Mouse (Mus musculus): ENCODE results near the gene Rasl11b. TPM values are rescaled to one million over a fixed set of nuclear protein-coding genes. Genes with fewer than 3 reads are reported as not detected.

The Rasl11b gene
- polyA plus RNA-seq, 1 experiment, result 3.8 TPM

GRCm38 (mm10) chr5:74188076-74188475 is 7.0 kb upstream of the Rasl11b start:
- H3K27me3 ChIP-seq (ENCODE audit: control insufficient read depth, insufficient read depth, low read length), result no peaks in the 10 kb centered on the region
- H3K4me1 ChIP-seq (ENCODE audit: control insufficient read depth, insufficient read depth, low read length), result no peaks in the 10 kb centered on the region
- no peak overlapping the region for H3K4me3 ChIP-seq (ENCODE audit: control insufficient read depth, low read depth, low read length)
- H3K27ac ChIP-seq (ENCODE audit: control insufficient read depth, insufficient read depth, low read depth, low read length), result no peak overlapping the region
- TF ChIP-seq CTCF (IDR thresholded peaks at IDR 0.05; ENCODE audit: control insufficient read depth, insufficient read depth, insufficient replicate concordance, low read depth, low read length) (no peak), POLR2A (IDR thresholded peaks at IDR 0.05; ENCODE audit: control insufficient read depth, low read depth, low read length) (no peak)
- H3K36me3 ChIP-seq (ENCODE audit: control insufficient read depth, insufficient read depth, low read length), result no peaks in the 10 kb centered on the region

DNA sequence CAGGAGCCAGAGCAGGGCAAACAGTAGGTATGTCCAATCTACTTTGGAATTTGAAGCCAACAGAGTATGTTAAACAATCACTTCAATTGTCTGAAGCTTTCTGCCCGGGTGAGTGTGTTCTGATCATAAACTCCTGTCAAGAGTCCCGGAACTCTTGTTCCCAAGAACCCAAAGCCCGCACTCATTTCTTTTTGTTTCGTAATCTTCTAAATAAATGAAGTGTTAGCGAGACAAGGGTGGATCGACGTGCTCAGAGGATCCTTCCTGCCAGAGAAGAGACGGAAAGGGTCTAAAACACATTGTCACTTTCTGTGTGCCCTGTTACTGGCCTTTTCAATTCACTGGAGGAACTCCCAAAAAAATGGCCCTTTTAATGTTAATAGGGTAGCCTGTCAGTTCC is 6.2 kb upstream of the Rasl11b start:
- H3K4me1 ChIP-seq (ENCODE audit: control insufficient read depth, insufficient read depth, low read length), result no peaks in the 10 kb centered on the region

GRCm38 (mm10) chr5:74189484-74190160 is 5.5 kb upstream of the Rasl11b start:
- Histone ChIP-seq H3K4me1 (ENCODE audit: control insufficient read depth, insufficient read depth, low read length) (peaks cover 5% of the 10 kb centered on the region), H3K36me3 (ENCODE audit: control insufficient read depth, insufficient read depth, low read length) (no peaks in the 10 kb centered on the region), H3K27me3 (ENCODE audit: control insufficient read depth, insufficient read depth, low read length) (no peaks in the 10 kb centered on the region), H3K4me3 (ENCODE audit: control insufficient read depth, low read depth, low read length) (no peak overlapping the region), H3K27ac (ENCODE audit: control insufficient read depth, insufficient read depth, low read depth, low read length) (no peak overlapping the region)
- TF ChIP-seq CTCF (IDR thresholded peaks at IDR 0.05; ENCODE audit: control insufficient read depth, insufficient read depth, insufficient replicate concordance, low read depth, low read length), result no peak
- TF ChIP-seq POLR2A (IDR thresholded peaks at IDR 0.05; ENCODE audit: control insufficient read depth, low read depth, low read length), result no peak

More for the DNA sequence above, 6.2 kb upstream of the Rasl11b start:
- no peak overlapping the region for H3K4me3 ChIP-seq (ENCODE audit: control insufficient read depth, low read depth, low read length)
- no peaks in the 10 kb centered on the region for H3K27me3 ChIP-seq (ENCODE audit: control insufficient read depth, insufficient read depth, low read length)
- no peak overlapping the region for H3K27ac ChIP-seq (ENCODE audit: control insufficient read depth, insufficient read depth, low read depth, low read length)
- no peaks in the 10 kb centered on the region for H3K36me3 ChIP-seq (ENCODE audit: control insufficient read depth, insufficient read depth, low read length)
- no peak for TF ChIP-seq POLR2A (IDR thresholded peaks at IDR 0.05; ENCODE audit: control insufficient read depth, low read depth, low read length)
- TF ChIP-seq CTCF (IDR thresholded peaks at IDR 0.05; ENCODE audit: control insufficient read depth, insufficient read depth, insufficient replicate concordance, low read depth, low read length), result no peak

GRCm38 (mm10) chr5:74190161-74190491 is 5.0 kb upstream of the Rasl11b start:
- H3K4me3 ChIP-seq (ENCODE audit: control insufficient read depth, low read depth, low read length), result no peak overlapping the region
- TF ChIP-seq CTCF (IDR thresholded peaks at IDR 0.05; ENCODE audit: control insufficient read depth, insufficient read depth, insufficient replicate concordance, low read depth, low read length), result no peak
- peaks cover 9% of the 10 kb centered on the region for H3K4me1 ChIP-seq (ENCODE audit: control insufficient read depth, insufficient read depth, low read length)
- no peaks in the 10 kb centered on the region for H3K36me3 ChIP-seq (ENCODE audit: control insufficient read depth, insufficient read depth, low read length)
- no peaks in the 10 kb centered on the region for H3K27me3 ChIP-seq (ENCODE audit: control insufficient read depth, insufficient read depth, low read length)
- H3K27ac ChIP-seq (ENCODE audit: control insufficient read depth, insufficient read depth, low read depth, low read length), result no peak overlapping the region

DNA sequence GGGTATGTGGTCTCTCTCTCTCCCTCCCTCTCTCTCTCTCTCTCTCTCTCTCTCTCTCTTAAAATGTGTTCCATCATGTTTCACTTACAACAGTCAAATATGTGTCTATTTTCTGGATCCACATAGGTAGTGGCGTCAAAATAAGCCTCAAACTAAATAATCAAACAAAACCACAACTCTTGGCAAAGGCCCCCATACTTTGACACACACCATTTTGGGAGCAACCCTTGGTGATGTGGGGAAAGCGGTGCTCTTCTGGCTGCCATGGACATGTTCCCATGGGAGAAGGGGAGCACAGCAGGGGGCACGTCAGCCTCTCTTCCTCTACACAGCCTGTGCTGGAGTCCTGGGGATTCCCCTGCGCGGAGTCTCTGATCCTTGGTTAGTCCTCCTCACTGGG is 4.2 kb upstream of the Rasl11b start:
- H3K4me1 ChIP-seq (ENCODE audit: control insufficient read depth, insufficient read depth, low read length), result peaks cover 16% of the 10 kb centered on the region

DNA sequence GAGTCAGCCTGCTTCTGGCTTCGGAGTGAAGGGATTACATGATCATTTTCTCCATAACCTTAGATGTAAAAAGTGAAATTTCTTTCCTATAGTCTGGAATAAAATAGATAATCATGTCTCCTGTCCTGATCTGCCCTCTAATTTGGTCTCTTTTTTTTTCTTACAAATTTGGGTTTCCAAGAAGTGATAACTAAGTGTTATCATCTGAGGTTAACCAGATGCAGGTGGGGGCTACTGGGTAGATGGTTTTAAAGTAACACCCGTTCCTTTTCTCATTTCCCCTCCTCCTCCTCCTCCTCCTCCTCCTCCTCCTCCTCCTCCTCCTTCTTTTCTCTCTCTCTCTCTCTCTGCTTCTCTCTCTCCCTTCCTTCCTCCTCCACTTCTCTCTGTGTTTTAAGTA is 2.1 kb upstream of the Rasl11b start:
- no peaks in the 10 kb centered on the region for H3K36me3 ChIP-seq (ENCODE audit: control insufficient read depth, insufficient read depth, low read length)
- no peaks in the 10 kb centered on the region for H3K27me3 ChIP-seq (ENCODE audit: control insufficient read depth, insufficient read depth, low read length)
- no peak overlapping the region for H3K27ac ChIP-seq (ENCODE audit: control insufficient read depth, insufficient read depth, low read depth, low read length)
- peaks cover 18% of the 10 kb centered on the region for H3K4me1 ChIP-seq (ENCODE audit: control insufficient read depth, insufficient read depth, low read length)
- no peak overlapping the region for H3K4me3 ChIP-seq (ENCODE audit: control insufficient read depth, low read depth, low read length)
- TF ChIP-seq POLR2A (IDR thresholded peaks at IDR 0.05; ENCODE audit: control insufficient read depth, low read depth, low read length) (no peak), CTCF (IDR thresholded peaks at IDR 0.05; ENCODE audit: control insufficient read depth, insufficient read depth, insufficient replicate concordance, low read depth, low read length) (no peak)

More for the DNA sequence above, 4.2 kb upstream of the Rasl11b start:
- Histone ChIP-seq H3K27ac (ENCODE audit: control insufficient read depth, insufficient read depth, low read depth, low read length) (no peak overlapping the region), H3K36me3 (ENCODE audit: control insufficient read depth, insufficient read depth, low read length) (no peaks in the 10 kb centered on the region), H3K27me3 (ENCODE audit: control insufficient read depth, insufficient read depth, low read length) (no peaks in the 10 kb centered on the region), H3K4me3 (ENCODE audit: control insufficient read depth, low read depth, low read length) (no peak overlapping the region)
- TF ChIP-seq CTCF (IDR thresholded peaks at IDR 0.05; ENCODE audit: control insufficient read depth, insufficient read depth, insufficient replicate concordance, low read depth, low read length) (no peak), POLR2A (IDR thresholded peaks at IDR 0.05; ENCODE audit: control insufficient read depth, low read depth, low read length) (no peak)

GRCm38 (mm10) chr5:74193626-74194025 is 1.5 kb upstream of the Rasl11b start:
- Histone ChIP-seq H3K36me3 (ENCODE audit: control insufficient read depth, insufficient read depth, low read length) (no peaks in the 10 kb centered on the region), H3K27me3 (ENCODE audit: control insufficient read depth, insufficient read depth, low read length) (no peaks in the 10 kb centered on the region), H3K4me1 (ENCODE audit: control insufficient read depth, insufficient read depth, low read length) (peaks cover 18% of the 10 kb centered on the region), H3K27ac (ENCODE audit: control insufficient read depth, insufficient read depth, low read depth, low read length) (no peak overlapping the region), H3K4me3 (ENCODE audit: control insufficient read depth, low read depth, low read length) (no peak overlapping the region)
- TF ChIP-seq POLR2A (IDR thresholded peaks at IDR 0.05; ENCODE audit: control insufficient read depth, low read depth, low read length) (no peak), CTCF (IDR thresholded peaks at IDR 0.05; ENCODE audit: control insufficient read depth, insufficient read depth, insufficient replicate concordance, low read depth, low read length) (no peak)
